Mouse (Mus musculus): ENCODE data around the gene Gm21411.
"Not testable (repeated sequence)": the region's sequence is repeated elsewhere in the genome, so short reads cannot be mapped to it uniquely, and the experiment has no call there.

Gm21411 gene

GRCm38 (mm10) chr4:146909386-146910137, at the start of gene Gm21411:
Gene Gm21411 (minus strand): TSS chr4:146909590.
- DNase-seq (ENCODE audit: low spot score): not testable (repeated sequence)

- DNase-seq (ENCODE audit: low spot score): not testable (repeated sequence)
These were observed 32.3 kb upstream of the Gm21411 start for GRCm38 (mm10) chr4:146941691-146942090.

- DNase-seq (ENCODE audit: low spot score): no peak
These were observed 23.1 kb upstream of the Gm21411 start for GRCm38 (mm10) chr4:146932311-146933082.

- DNase-seq (ENCODE audit: low spot score): no peak
These were observed 5.8 kb upstream of the Gm21411 start for GRCm38 (mm10) chr4:146915196-146915595.

- not testable (repeated sequence) for DNase-seq (ENCODE audit: low spot score)
These were observed 1.3 kb downstream of the Gm21411 start for GRCm38 (mm10) chr4:146908131-146908530.

- DNase-seq (ENCODE audit: low spot score): not testable (repeated sequence)
These were observed 4.6 kb downstream of the Gm21411 start for GRCm38 (mm10) chr4:146904782-146905181.

- not testable (repeated sequence) for DNase-seq (ENCODE audit: low spot score)
These were observed 6.3 kb downstream of the Gm21411 start for GRCm38 (mm10) chr4:146903126-146903525.

Data from layer of hippocampus, adult 9-10 months (tissue).